Mouse (Mus musculus) ES-Bruce4 (cell line): ENCODE results near the gene Rora.

ENCODE experiments used
- CTCF ChIP-seq: IDR thresholded peaks from one replicate; pipeline ENCODE4 v1.8.1; 2011; ENCODE audit warnings: low read depth, low read length
- EP300 ChIP-seq: IDR thresholded peaks from 2 replicates; pipeline ENCODE4 v1.6.1; 2011; ENCODE audit warnings: low read depth, low read length; ENCODE audit not compliant: insufficient read depth

DNA sequence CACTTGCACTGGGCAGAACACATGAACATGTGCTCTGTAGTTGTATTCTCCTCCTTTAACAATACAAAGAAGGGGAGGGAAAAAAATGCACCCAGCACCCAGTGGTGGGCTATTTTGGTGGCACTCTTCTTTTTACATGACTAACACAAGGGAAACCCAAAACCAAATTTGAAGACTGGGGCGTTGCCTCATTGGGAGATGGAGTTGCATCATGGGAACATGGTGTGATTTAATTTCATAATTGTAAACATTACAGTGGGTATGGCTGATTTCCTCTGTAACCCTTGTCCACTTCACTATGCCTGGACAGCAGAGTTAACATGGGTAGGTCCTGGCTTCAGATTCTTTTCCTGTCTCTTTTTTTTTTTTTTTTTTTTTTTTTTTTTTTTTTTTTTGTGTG is 634.5 kb downstream of the Rora start:
- TF ChIP-seq CTCF = no peak
- TF ChIP-seq EP300 = no peak
